Mouse (Mus musculus) layer of hippocampus, adult 11-12 months (tissue): Measurements from ENCODE around the gene Olfr25.

Source experiments
- DNase-seq: peaks from one replicate; pipeline ENCODE4 v3.0.0; 2022; ENCODE audit warnings: low spot score

Olfr25 gene

GRCm38 (mm10) chr9:38328760-38329159 lies at the start of gene Olfr25:
Olfr25 (plus strand) TSS chr9:38329060.
- no peak for DNase-seq

- no peak for DNase-seq
Measured at GRCm38 (mm10) chr9:38290807-38291206, 38.1 kb upstream of the Olfr25 start, which contains the start of gene Olfr896-ps1. Olfr896-ps1 (plus strand) TSS chr9:38291107.

- no peak for DNase-seq
Measured at GRCm38 (mm10) chr9:38348111-38348510, 19.3 kb downstream of the Olfr25 start, which contains the start of gene Olfr898. Olfr898 (plus strand) TSS chr9:38348411.

DNA sequence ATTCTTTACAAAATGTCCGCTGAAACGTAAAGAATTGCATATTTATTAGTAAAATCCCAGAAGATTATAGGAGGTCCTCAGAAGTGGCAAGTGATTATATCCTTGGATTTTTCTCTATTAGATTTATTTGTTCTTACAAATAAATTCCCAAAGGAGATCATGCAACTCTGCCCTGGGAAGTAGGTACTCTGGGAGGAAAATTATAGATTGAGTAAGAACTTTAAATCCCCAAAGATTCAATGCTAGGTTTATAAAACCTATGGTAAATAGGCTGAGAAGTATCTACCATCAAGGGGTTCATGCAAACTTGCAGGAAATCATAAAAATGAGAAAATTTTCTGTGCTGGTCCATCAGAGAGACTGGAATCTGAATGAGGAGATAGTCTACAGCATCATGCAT lies 37.7 kb downstream of the Olfr25 start, which contains the start of gene Olfr250:
Gene Olfr250, plus strand, starts transcription at position 301 of the 400 bp plus-strand sequence.
- DNase-seq = no peak

DNA sequence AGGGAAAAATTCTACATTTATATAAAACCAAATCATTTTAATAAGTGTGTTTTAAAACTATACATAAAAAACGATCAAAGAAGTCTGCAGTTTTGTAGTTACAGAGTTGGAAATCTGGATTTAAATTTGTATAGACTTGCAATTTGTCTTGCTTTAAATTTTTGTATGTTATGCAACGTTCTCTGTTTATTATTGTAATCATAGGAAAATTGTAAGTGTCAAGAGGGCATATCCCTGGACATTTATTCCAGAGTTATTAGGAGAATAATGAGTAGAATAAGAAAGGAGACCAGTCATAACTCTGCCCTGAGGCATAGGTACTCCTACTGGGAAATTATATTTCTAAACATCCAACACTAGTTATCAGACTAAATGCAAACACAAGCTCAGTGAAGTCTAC lies 47.9 kb downstream of the Olfr25 start, which contains the start of gene Olfr251:
Gene Olfr251, plus strand, starts transcription at position 301 of the 400 bp plus-strand sequence.
- DNase-seq = no peak
